Mouse (Mus musculus) embryonic facial prominence, embryonic 12.5 days (tissue): ENCODE results near the gene Krt7. TPM values are rescaled to one million over a fixed set of nuclear protein-coding genes. Genes with fewer than 3 reads are reported as not detected.
A peak's percentile ranks its signal among the peaks of the same experiment; 100 is the strongest.

Experiments
- ATAC-seq: fragments of 200-750 bp; cut with Nextera tagmentation; 2 replicates; pipeline ENCODE4 v1.8.0; 2017; ENCODE audit not compliant: insufficient number of reproducible peaks, insufficient read depth, low FRiP score, low TSS enrichment
- H3K27ac ChIP-seq: fragments of 300-500 bp; sonication (generic); 2 replicates; pipeline ENCODE4 v1.5.1; 2016; ENCODE audit warnings: mild to moderate bottlenecking
- H3K27me3 ChIP-seq: fragments of 300-500 bp; sonication (generic); 2 replicates; pipeline ENCODE4 v1.6.1; 2016; ENCODE audit warnings: mild to moderate bottlenecking, moderate library complexity
- H3K36me3 ChIP-seq: fragments of 300-500 bp; sonication (generic); 2 replicates; pipeline ENCODE4 v1.6.1; 2016; ENCODE audit warnings: mild to moderate bottlenecking
- H3K4me1 ChIP-seq: fragments of 300-500 bp; sonication (generic); 2 replicates; pipeline ENCODE4 v1.6.1; 2016
- H3K4me2 ChIP-seq: fragments of 300-500 bp; sonication (generic); replicated peaks from 2 replicates; pipeline ENCODE4 v1.6.1; 2016; ENCODE audit warnings: mild to moderate bottlenecking, moderate library complexity
- H3K4me3 ChIP-seq: fragments of 300-500 bp; sonication (generic); 2 replicates; pipeline ENCODE4 v1.5.1; 2016; ENCODE audit warnings: mild to moderate bottlenecking
- H3K9ac ChIP-seq: fragments of 300-500 bp; sonication (generic); 2 replicates; pipeline ENCODE4 v1.6.1; 2016; ENCODE audit warnings: mild to moderate bottlenecking, moderate library complexity
- H3K9me3 ChIP-seq: fragments of 300-500 bp; sonication (generic); 2 replicates; pipeline ENCODE4 v1.6.1; 2016; ENCODE audit warnings: mild to moderate bottlenecking, moderate library complexity
- WGBS: fragments of 180-500 bp; shearing (Covaris S2); methylation state at CpG from one replicate; pipeline ENCODE4 v1.1.7; 2016; 5-methylcytosine and 5-hydroxymethylcytosine counted together
- polyA plus RNA-seq: library from polyadenylated mRNA; unstranded; fragments of >200 nt; fragmentation: Nextera tagmentation; extraction: Ambion mirVana; gene quantifications from 2 replicates; pipeline ENCODE4 v1.2.1, GENCODE M21; 2016

Krt7 gene
- polyA plus RNA-seq, 1 experiment from 2014 or later: 14.2 TPM

GRCm38 (mm10) chr15:101412188-101412587 lies 1.3 kb downstream of the Krt7 start:
- Histone ChIP-seq H3K4me2 (peak overlapping the region; percentile 29), H3K9me3 (no peaks in the 10 kb centered on the region), H3K4me3 (no peak overlapping the region), H3K9ac (peak overlapping the region; percentile 19; the same call in 1 of the 2 replicates), H3K4me1 (peaks cover 13% of the 10 kb centered on the region; the same call in 1 of the 2 replicates), H3K27me3 (peaks cover 27% of the 10 kb centered on the region), H3K27ac (no peak overlapping the region), H3K36me3 (no peaks in the 10 kb centered on the region)
- WGBS: 22% methylated on average over 31 of the region's 31 CpGs
- no peak for ATAC-seq

GRCm38 (mm10) chr15:101413916-101414635 lies 3.2 kb downstream of the Krt7 start:
- no peaks in the 10 kb centered on the region for H3K36me3 ChIP-seq
- H3K27me3 ChIP-seq: peaks cover 27% of the 10 kb centered on the region
- peaks cover 13% of the 10 kb centered on the region; the same call in 1 of the 2 replicates for H3K4me1 ChIP-seq
- H3K9ac ChIP-seq: no peak overlapping the region
- H3K4me3 ChIP-seq: no peak overlapping the region
- no peak overlapping the region for H3K4me2 ChIP-seq
- ATAC-seq: no peak
- 19% methylated on average over 7 of the region's 7 CpGs for WGBS
- H3K27ac ChIP-seq: no peak overlapping the region
- no peaks in the 10 kb centered on the region for H3K9me3 ChIP-seq

GRCm38 (mm10) chr15:101414807-101415565 lies 4.1 kb downstream of the Krt7 start:
- Histone ChIP-seq H3K4me1 (peaks cover 13% of the 10 kb centered on the region; the same call in 1 of the 2 replicates), H3K27ac (no peak overlapping the region), H3K27me3 (peaks cover 27% of the 10 kb centered on the region), H3K9ac (no peak overlapping the region), H3K36me3 (no peaks in the 10 kb centered on the region), H3K4me2 (no peak overlapping the region), H3K9me3 (no peaks in the 10 kb centered on the region), H3K4me3 (no peak overlapping the region)
- WGBS: 32% methylated on average over 11 of the region's 11 CpGs
- no peak for ATAC-seq

GRCm38 (mm10) chr15:101418950-101419349 lies 8.1 kb downstream of the Krt7 start:
- no peaks in the 10 kb centered on the region for H3K36me3 ChIP-seq
- no peak overlapping the region for H3K27ac ChIP-seq
- H3K4me1 ChIP-seq: no peaks in the 10 kb centered on the region
- H3K9ac ChIP-seq: no peak overlapping the region
- no peaks in the 10 kb centered on the region for H3K9me3 ChIP-seq
- H3K27me3 ChIP-seq: no peaks in the 10 kb centered on the region; the same call in 1 of the 2 replicates
- no peak for ATAC-seq
- WGBS: 81% methylated on average over 4 of the region's 4 CpGs
- no peak overlapping the region for H3K4me2 ChIP-seq
- no peak overlapping the region for H3K4me3 ChIP-seq

GRCm38 (mm10) chr15:101420903-101421302 lies 10.1 kb downstream of the Krt7 start:
- Histone ChIP-seq H3K9me3 (no peaks in the 10 kb centered on the region), H3K36me3 (no peaks in the 10 kb centered on the region), H3K27me3 (no peaks in the 10 kb centered on the region), H3K4me3 (no peak overlapping the region), H3K4me1 (no peaks in the 10 kb centered on the region), H3K9ac (no peak overlapping the region), H3K4me2 (no peak overlapping the region), H3K27ac (no peak overlapping the region)
- ATAC-seq: no peak
- 59% methylated on average over 6 of the region's 6 CpGs for WGBS

- Histone ChIP-seq H3K4me2 (no peak overlapping the region), H3K4me1 (no peaks in the 10 kb centered on the region), H3K9ac (no peak overlapping the region), H3K27ac (no peak overlapping the region), H3K36me3 (no peaks in the 10 kb centered on the region), H3K4me3 (no peak overlapping the region), H3K27me3 (no peaks in the 10 kb centered on the region), H3K9me3 (no peaks in the 10 kb centered on the region)
- ATAC-seq: no peak
- WGBS: 12% methylated on average over 5 of the region's 5 CpGs
These were observed 14.1 kb downstream of the Krt7 start for GRCm38 (mm10) chr15:101424914-101425313.

GRCm38 (mm10) chr15:101436611-101437010 lies 25.8 kb downstream of the Krt7 start:
- H3K9me3 ChIP-seq: no peaks in the 10 kb centered on the region
- H3K4me2 ChIP-seq: no peak overlapping the region
- peaks cover 46% of the 10 kb centered on the region for H3K27me3 ChIP-seq
- H3K4me1 ChIP-seq: peaks cover 6% of the 10 kb centered on the region
- no peak overlapping the region for H3K4me3 ChIP-seq
- H3K9ac ChIP-seq: no peak overlapping the region
- ATAC-seq: no peak
- no peaks in the 10 kb centered on the region for H3K36me3 ChIP-seq
- H3K27ac ChIP-seq: no peak overlapping the region
- 87% methylated on average over 7 of the region's 7 CpGs for WGBS

GRCm38 (mm10) chr15:101438555-101438954 lies 27.7 kb downstream of the Krt7 start, which contains the start of gene Krt87:
Gene Krt87, minus strand, starts transcription at chr15:101438804.
- peak within 1 kb of the TSS; percentile 57 for H3K4me2 ChIP-seq
- no peak within 1 kb of the TSS for H3K27ac ChIP-seq
- H3K4me3 ChIP-seq: peak within 1 kb of the TSS; percentile 30
- no peak for ATAC-seq
- 4% methylated on average over 34 of the region's 34 CpGs for WGBS
- peaks cover 46% of the 10 kb centered on the region for H3K27me3 ChIP-seq
- H3K9me3 ChIP-seq: no peaks in the 10 kb centered on the region
- H3K36me3 ChIP-seq: no peaks in the 10 kb centered on the region
- H3K4me1 ChIP-seq: peaks cover 6% of the 10 kb centered on the region
- peak within 1 kb of the TSS; percentile 9; the same call in 1 of the 2 replicates for H3K9ac ChIP-seq

- 66% methylated on average over 4 of the region's 4 CpGs for WGBS
- no peak overlapping the region for H3K27ac ChIP-seq
- no peak overlapping the region for H3K4me2 ChIP-seq
- H3K36me3 ChIP-seq: no peaks in the 10 kb centered on the region
- H3K9ac ChIP-seq: no peak overlapping the region
- H3K9me3 ChIP-seq: no peaks in the 10 kb centered on the region
- ATAC-seq: no peak
- H3K4me3 ChIP-seq: no peak overlapping the region
- peaks cover 46% of the 10 kb centered on the region for H3K27me3 ChIP-seq
- H3K4me1 ChIP-seq: peaks cover 6% of the 10 kb centered on the region
These were observed 30.0 kb downstream of the Krt7 start for GRCm38 (mm10) chr15:101440837-101441236.

- Histone ChIP-seq H3K9ac (no peak overlapping the region), H3K36me3 (no peaks in the 10 kb centered on the region), H3K27me3 (no peaks in the 10 kb centered on the region; the same call in 1 of the 2 replicates), H3K9me3 (no peaks in the 10 kb centered on the region), H3K4me1 (no peaks in the 10 kb centered on the region), H3K4me3 (no peak overlapping the region), H3K27ac (no peak overlapping the region), H3K4me2 (no peak overlapping the region)
- WGBS: 75% methylated on average over 11 of the region's 11 CpGs
- no peak for ATAC-seq
These were observed 35.7 kb downstream of the Krt7 start for GRCm38 (mm10) chr15:101446572-101446971.

- H3K4me1 ChIP-seq: no peaks in the 10 kb centered on the region
- no peak within 1 kb of the TSS for H3K4me2 ChIP-seq
- H3K9me3 ChIP-seq: no peaks in the 10 kb centered on the region
- H3K9ac ChIP-seq: no peak within 1 kb of the TSS
- no peaks in the 10 kb centered on the region for H3K36me3 ChIP-seq
- ATAC-seq: no peak
- 61% methylated on average over 2 of the region's 2 CpGs for WGBS
- H3K27ac ChIP-seq: no peak within 1 kb of the TSS
- no peaks in the 10 kb centered on the region; the same call in 1 of the 2 replicates for H3K27me3 ChIP-seq
- H3K4me3 ChIP-seq: no peak within 1 kb of the TSS
These were observed 36.6 kb downstream of the Krt7 start, which contains the start of gene Krt88 for GRCm38 (mm10) chr15:101447444-101447843. Gene Krt88, plus strand, starts transcription at chr15:101447744.
